Mouse (Mus musculus): ENCODE measurements around the gene Trim2. TPM values are rescaled to one million over a fixed set of nuclear protein-coding genes. Genes with fewer than 3 reads are reported as not detected.

The Trim2 gene
- polyA plus RNA-seq, 1 experiment = 3.2 TPM

DNA sequence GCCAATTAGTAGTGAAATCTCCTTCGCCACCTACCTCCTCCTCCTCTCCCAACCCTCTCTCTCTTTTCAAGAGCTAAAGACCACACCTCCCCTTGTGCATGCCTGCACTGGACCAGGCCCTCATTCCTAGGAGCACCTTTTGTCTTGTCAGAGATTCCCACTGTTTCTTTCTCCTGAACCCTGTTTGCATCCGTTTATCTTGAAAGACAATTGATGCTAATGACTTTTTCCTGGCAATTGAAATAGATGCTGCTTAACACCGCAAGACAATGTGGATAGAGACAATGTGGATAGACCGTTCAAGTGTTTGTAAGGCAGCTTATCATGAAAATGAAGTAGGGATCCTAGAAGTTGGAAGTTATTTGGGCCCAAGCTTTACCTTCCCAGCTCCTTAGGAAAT lies 125.0 kb downstream of the Trim2 start:
- no peak for TF ChIP-seq E2F4 (IDR thresholded peaks at IDR 0.05; ENCODE audit: insufficient read depth)
- no peak for TF ChIP-seq MYOG (IDR thresholded peaks at IDR 0.05; ENCODE audit: control insufficient read depth in 1 of 3, insufficient read depth in 1 of 3, insufficient read length in 2 of 3, low read depth in 2 of 3)
- no peak for TF ChIP-seq SRF (IDR thresholded peaks at IDR 0.05; ENCODE audit: control insufficient read depth, insufficient read length, low read depth)

DNA sequence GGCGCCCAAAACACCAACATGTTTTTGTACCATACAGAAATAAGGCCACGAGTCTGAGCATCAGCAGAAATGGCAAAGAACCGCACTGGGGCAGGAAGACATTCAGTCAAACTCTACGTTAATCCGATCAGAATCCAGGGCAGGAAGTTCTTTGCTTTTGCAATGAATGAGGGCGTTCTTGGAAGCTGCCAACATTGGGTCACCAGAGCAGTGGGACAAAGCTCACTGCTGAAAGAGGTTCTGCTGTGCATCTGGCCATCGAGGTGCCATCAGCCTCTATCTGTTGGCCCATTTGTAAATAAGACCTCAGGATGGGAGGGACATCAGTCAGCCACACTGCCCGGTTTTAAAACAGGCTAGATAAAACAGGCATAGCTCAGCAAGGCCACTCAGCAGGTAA lies 125.6 kb downstream of the Trim2 start:
- no peak for TF ChIP-seq POLR2AphosphoS2 (IDR thresholded peaks at IDR 0.05; ENCODE audit: insufficient read length, low read depth)
- TF ChIP-seq TCF3 (IDR thresholded peaks at IDR 0.05; ENCODE audit: insufficient read length, low read depth) = no peak
- TF ChIP-seq SRF (IDR thresholded peaks at IDR 0.05; ENCODE audit: control insufficient read depth, insufficient read length, low read depth) = no peak
- TF ChIP-seq MYOD1 (IDR thresholded peaks at IDR 0.05; ENCODE audit: control insufficient read depth in 1 of 3, insufficient read length in 2 of 3, low read depth in 2 of 3) = no peak
- TF ChIP-seq MYOG (IDR thresholded peaks at IDR 0.05; ENCODE audit: control insufficient read depth in 1 of 3, insufficient read depth in 1 of 3, insufficient read length in 2 of 3, low read depth in 2 of 3) = no peak
- no peak for TF ChIP-seq CEBPB (IDR thresholded peaks at IDR 0.05; ENCODE audit: insufficient read depth, poor library complexity, severe bottlenecking)
- no peak for TF ChIP-seq USF1 (IDR thresholded peaks at IDR 0.05; ENCODE audit: low read depth)
- no peak for TF ChIP-seq POLR2A (IDR thresholded peaks at IDR 0.05; ENCODE audit: insufficient read length, low read depth)
- TF ChIP-seq REST (IDR thresholded peaks at IDR 0.05; ENCODE audit: insufficient read depth, insufficient read length) = no peak
- no peak for TF ChIP-seq MAX (IDR thresholded peaks at IDR 0.05; ENCODE audit: low read depth)
- TF ChIP-seq E2F4 (IDR thresholded peaks at IDR 0.05; ENCODE audit: insufficient read depth) = no peak
- TF ChIP-seq TCF12 (IDR thresholded peaks at IDR 0.05; ENCODE audit: insufficient read depth, poor library complexity, severe bottlenecking) = no peak
- Histone ChIP-seq H3K36me3 (ENCODE audit: control insufficient read depth, insufficient read depth) (no peaks in the 10 kb centered on the region), H3K4me3 (no peak overlapping the region), H3K4me2 (ENCODE audit: low read depth) (no peak overlapping the region), H3ac (ENCODE audit: control insufficient read depth, insufficient read length) (no peak overlapping the region), H3K27me3 (ENCODE audit: control insufficient read depth, insufficient read depth, insufficient read length) (no peaks in the 10 kb centered on the region), H3K79me2 (ENCODE audit: control insufficient read depth, insufficient read depth) (no peaks in the 10 kb centered on the region)

More for the DNA sequence above, 125.0 kb downstream of the Trim2 start:
- H3K4me3 ChIP-seq = no peak overlapping the region
- no peak overlapping the region for H3K4me2 ChIP-seq (ENCODE audit: low read depth)
- no peaks in the 10 kb centered on the region for H3K36me3 ChIP-seq (ENCODE audit: control insufficient read depth, insufficient read depth)
- no peaks in the 10 kb centered on the region for H3K79me2 ChIP-seq (ENCODE audit: control insufficient read depth, insufficient read depth)
- no peak overlapping the region for H3ac ChIP-seq (ENCODE audit: control insufficient read depth, insufficient read length)
- no peaks in the 10 kb centered on the region for H3K27me3 ChIP-seq (ENCODE audit: control insufficient read depth, insufficient read depth, insufficient read length)

DNA sequence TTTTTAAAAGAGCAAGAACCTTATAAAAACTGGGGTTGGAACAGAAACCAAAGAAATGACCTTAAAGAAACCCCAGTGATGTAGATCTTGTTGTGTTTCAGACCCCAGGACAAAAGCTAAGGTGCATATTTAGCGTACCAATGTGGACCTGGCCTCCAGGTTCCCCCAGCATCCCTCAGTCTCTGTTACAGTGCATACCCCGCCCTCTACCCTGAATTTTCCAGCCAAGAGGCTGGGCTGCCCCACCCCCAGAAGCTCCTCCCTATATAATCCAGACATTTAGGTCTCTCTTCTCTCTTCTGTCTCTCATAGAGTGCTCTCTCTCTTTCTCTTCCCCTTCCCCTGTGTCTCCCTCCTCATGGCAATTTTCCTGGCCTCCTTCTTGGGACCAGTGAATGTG lies 126.4 kb downstream of the Trim2 start:
- Histone ChIP-seq H3K36me3 (ENCODE audit: control insufficient read depth, insufficient read depth) (no peaks in the 10 kb centered on the region), H3K79me2 (ENCODE audit: control insufficient read depth, insufficient read depth) (no peaks in the 10 kb centered on the region), H3K27me3 (ENCODE audit: control insufficient read depth, insufficient read depth, insufficient read length) (no peaks in the 10 kb centered on the region), H3K4me3 (no peak overlapping the region), H3ac (ENCODE audit: control insufficient read depth, insufficient read length) (no peak overlapping the region), H3K4me2 (ENCODE audit: low read depth) (no peak overlapping the region)
- TF ChIP-seq USF1 (IDR thresholded peaks at IDR 0.05; ENCODE audit: low read depth) (no peak), SRF (IDR thresholded peaks at IDR 0.05; ENCODE audit: control insufficient read depth, insufficient read length, low read depth) (no peak), TCF12 (IDR thresholded peaks at IDR 0.05; ENCODE audit: insufficient read depth, poor library complexity, severe bottlenecking) (no peak), MYOG (IDR thresholded peaks at IDR 0.05; ENCODE audit: control insufficient read depth in 1 of 3, insufficient read depth in 1 of 3, insufficient read length in 2 of 3, low read depth in 2 of 3) (no peak)

DNA sequence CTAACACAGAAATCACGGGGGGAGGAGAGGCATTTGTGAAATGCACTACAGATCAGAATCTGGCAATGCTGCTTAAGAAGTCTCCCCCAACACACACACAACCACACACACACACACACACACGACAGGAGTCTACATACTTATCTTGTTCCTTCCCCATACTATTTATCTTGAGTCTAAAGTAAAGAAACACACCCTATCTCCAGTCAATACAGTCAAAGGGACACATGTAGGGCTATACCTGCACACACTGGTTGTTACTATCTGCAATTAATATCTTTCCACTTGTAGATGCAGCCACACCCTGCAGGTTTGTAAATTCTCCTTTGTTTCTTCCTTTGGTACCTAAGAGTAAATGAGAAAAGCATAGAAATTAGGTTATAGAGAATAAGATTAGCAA lies 128.8 kb downstream of the Trim2 start:
- no peak for TF ChIP-seq REST (IDR thresholded peaks at IDR 0.05; ENCODE audit: insufficient read depth, insufficient read length)
- no peak for TF ChIP-seq CEBPB (IDR thresholded peaks at IDR 0.05; ENCODE audit: insufficient read depth, poor library complexity, severe bottlenecking)
- TF ChIP-seq TCF12 (IDR thresholded peaks at IDR 0.05; ENCODE audit: insufficient read depth, poor library complexity, severe bottlenecking) = no peak
- TF ChIP-seq MYOD1 (IDR thresholded peaks at IDR 0.05; ENCODE audit: control insufficient read depth in 1 of 3, insufficient read length in 2 of 3, low read depth in 2 of 3) = no peak
- TF ChIP-seq E2F4 (IDR thresholded peaks at IDR 0.05; ENCODE audit: insufficient read depth) = no peak
- no peak for TF ChIP-seq MAX (IDR thresholded peaks at IDR 0.05; ENCODE audit: low read depth)
- TF ChIP-seq SRF (IDR thresholded peaks at IDR 0.05; ENCODE audit: control insufficient read depth, insufficient read length, low read depth) = no peak
- no peak for TF ChIP-seq MYOG (IDR thresholded peaks at IDR 0.05; ENCODE audit: control insufficient read depth in 1 of 3, insufficient read depth in 1 of 3, insufficient read length in 2 of 3, low read depth in 2 of 3)
- no peak for TF ChIP-seq POLR2AphosphoS2 (IDR thresholded peaks at IDR 0.05; ENCODE audit: insufficient read length, low read depth)
- no peak for TF ChIP-seq POLR2A (IDR thresholded peaks at IDR 0.05; ENCODE audit: insufficient read length, low read depth)
- TF ChIP-seq USF1 (IDR thresholded peaks at IDR 0.05; ENCODE audit: low read depth) = no peak
- TF ChIP-seq TCF3 (IDR thresholded peaks at IDR 0.05; ENCODE audit: insufficient read length, low read depth) = no peak
- Histone ChIP-seq H3K79me2 (ENCODE audit: control insufficient read depth, insufficient read depth) (no peaks in the 10 kb centered on the region), H3K4me3 (no peak overlapping the region), H3K27me3 (ENCODE audit: control insufficient read depth, insufficient read depth, insufficient read length) (no peaks in the 10 kb centered on the region), H3K36me3 (ENCODE audit: control insufficient read depth, insufficient read depth) (no peaks in the 10 kb centered on the region), H3ac (ENCODE audit: control insufficient read depth, insufficient read length) (no peak overlapping the region), H3K4me2 (ENCODE audit: low read depth) (no peak overlapping the region)

DNA sequence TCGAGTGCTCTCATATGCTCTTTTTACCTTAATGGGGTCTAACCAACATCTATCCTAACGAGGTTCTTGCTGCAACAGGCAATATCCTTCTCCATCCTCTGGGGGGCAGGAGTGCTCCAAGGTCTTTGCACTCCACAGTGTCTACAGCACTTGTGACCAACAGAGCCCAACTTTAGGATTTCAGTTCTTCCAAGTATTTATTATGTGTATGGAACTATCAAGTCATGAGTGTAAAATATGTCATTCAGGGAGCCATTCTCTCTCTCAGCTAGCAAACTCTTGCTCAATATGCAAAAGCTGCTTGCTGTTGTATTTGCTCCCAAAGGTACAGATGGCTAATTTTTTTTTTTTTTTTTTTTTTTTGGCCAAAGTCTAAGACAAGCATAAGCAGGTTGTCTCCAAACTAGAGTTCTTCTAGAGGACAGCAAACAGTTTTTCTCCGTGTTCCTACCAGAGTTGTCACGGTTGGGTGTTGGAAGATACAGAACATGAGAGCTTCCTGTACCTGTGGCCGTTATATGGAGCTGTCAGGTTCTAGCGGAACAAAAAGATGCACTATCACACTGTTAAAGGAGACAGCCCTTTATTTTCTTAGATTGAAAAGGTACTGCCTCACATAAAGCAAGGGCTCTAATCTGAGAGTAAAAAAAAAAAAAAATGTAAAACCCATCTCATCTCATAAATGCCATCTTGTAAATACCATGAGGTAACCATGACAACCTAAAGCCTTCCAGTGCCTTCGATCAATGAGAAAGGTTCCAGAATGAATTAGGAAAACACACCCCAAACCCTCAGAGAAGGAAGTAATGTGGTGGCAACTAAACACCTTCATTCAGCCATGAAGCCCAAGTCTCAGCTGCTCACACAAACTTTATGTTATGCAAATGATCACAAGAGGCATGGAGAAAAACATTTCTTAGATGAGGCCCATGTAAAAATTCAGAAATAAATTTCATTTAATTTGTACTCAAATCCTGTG lies 131.1 kb downstream of the Trim2 start:
- H3K36me3 ChIP-seq (ENCODE audit: control insufficient read depth, insufficient read depth) = no peaks in the 10 kb centered on the region
- no peak overlapping the region for H3ac ChIP-seq (ENCODE audit: control insufficient read depth, insufficient read length)
- no peak overlapping the region for H3K4me2 ChIP-seq (ENCODE audit: low read depth)
- no peaks in the 10 kb centered on the region for H3K27me3 ChIP-seq (ENCODE audit: control insufficient read depth, insufficient read depth, insufficient read length)
- no peaks in the 10 kb centered on the region for H3K79me2 ChIP-seq (ENCODE audit: control insufficient read depth, insufficient read depth)
- no peak for TF ChIP-seq MAX (IDR thresholded peaks at IDR 0.05; ENCODE audit: low read depth)
- TF ChIP-seq SRF (IDR thresholded peaks at IDR 0.05; ENCODE audit: control insufficient read depth, insufficient read length, low read depth) = no peak
- TF ChIP-seq TCF3 (IDR thresholded peaks at IDR 0.05; ENCODE audit: insufficient read length, low read depth) = no peak
- no peak for TF ChIP-seq TCF12 (IDR thresholded peaks at IDR 0.05; ENCODE audit: insufficient read depth, poor library complexity, severe bottlenecking)
- TF ChIP-seq USF1 (IDR thresholded peaks at IDR 0.05; ENCODE audit: low read depth) = no peak
- TF ChIP-seq POLR2AphosphoS2 (IDR thresholded peaks at IDR 0.05; ENCODE audit: insufficient read length, low read depth) = no peak
- no peak for TF ChIP-seq CEBPB (IDR thresholded peaks at IDR 0.05; ENCODE audit: insufficient read depth, poor library complexity, severe bottlenecking)
- TF ChIP-seq REST (IDR thresholded peaks at IDR 0.05; ENCODE audit: insufficient read depth, insufficient read length) = no peak
- TF ChIP-seq MYOD1 (IDR thresholded peaks at IDR 0.05; ENCODE audit: control insufficient read depth in 1 of 3, insufficient read length in 2 of 3, low read depth in 2 of 3) = no peak
- TF ChIP-seq MYOG (IDR thresholded peaks at IDR 0.05; ENCODE audit: control insufficient read depth in 1 of 3, insufficient read depth in 1 of 3, insufficient read length in 2 of 3, low read depth in 2 of 3) = no peak
- no peak for TF ChIP-seq E2F4 (IDR thresholded peaks at IDR 0.05; ENCODE audit: insufficient read depth)
- no peak overlapping the region for H3K4me3 ChIP-seq

Data from myocyte (in vitro differentiated cells).